Comparison of ENCODE assay signal across 8 mouse cellular contexts in genomic region chr15:85672931-85673330, GRCm38 (mm10).
DNase-seq lines count a peak whose midpoint lies in the region; ATAC-seq and TF ChIP-seq lines count a peak whose summit lies in the region.

No protein-coding gene starts in this region.

- no peak for TF ChIP-seq CTCF in bone marrow macrophage, adult 2 months (IDR thresholded peaks at IDR 0.05; ENCODE audit: low read depth, low read length)

- peak overlapping the region; percentile 95 for H3K4me3 ChIP-seq in kidney, embryonic 15.5 days (replicated peaks)
- H3K4me3 ChIP-seq in bone marrow macrophage, adult 2 months (ENCODE audit: insufficient read depth, low read length), result peak overlapping the region; percentile 91
- peak overlapping the region; percentile 93 for H3K4me3 ChIP-seq in forebrain, embryonic 14.5 days (ENCODE audit: low read depth, low read length)
- peak overlapping the region; percentile 69 for H3K4me3 ChIP-seq in midbrain, embryonic 12.5 days

- DNase-seq in kidney, adult 8-10 months, result no peak
- DNase-seq in forebrain, embryonic 14.5 days (ENCODE audit: low spot score), result no peak
- DNase-seq in left cerebral cortex, postnatal 25 days (ENCODE audit: low spot score in 2 of 2), result no peak
- no peak for DNase-seq in c-Kit-positive CD71-positive TER-119-positive erythroid progenitor cells, embryonic 14.5 days (ENCODE audit: low spot score)

- H3K4me1 ChIP-seq in kidney, embryonic 15.5 days, result peaks cover 62% of the 10 kb centered on the region
- peaks cover 18% of the 10 kb centered on the region for H3K4me1 ChIP-seq in bone marrow macrophage, adult 2 months (ENCODE audit: control insufficient read depth, insufficient read depth, low read length)
- peaks cover 54% of the 10 kb centered on the region for H3K4me1 ChIP-seq in forebrain, embryonic 14.5 days (ENCODE audit: control insufficient read depth, insufficient read depth, low read length)
- peaks cover 13% of the 10 kb centered on the region for H3K4me1 ChIP-seq in midbrain, embryonic 12.5 days

- H3K9me3 ChIP-seq in kidney, embryonic 15.5 days (replicated peaks), result no peaks in the 10 kb centered on the region
- no peaks in the 10 kb centered on the region for H3K9me3 ChIP-seq in forebrain, embryonic 14.5 days (replicated peaks; ENCODE audit: control insufficient read depth, low read length)
- H3K9me3 ChIP-seq in midbrain, embryonic 12.5 days, result no peaks in the 10 kb centered on the region

- ATAC-seq in kidney, embryonic 15.5 days (replicated peaks; ENCODE audit: low FRiP score), result no peak
- no peak for ATAC-seq in forebrain, embryonic 14.5 days
- ATAC-seq in midbrain, embryonic 12.5 days (ENCODE audit: low FRiP score, low read depth), result no peak
- ATAC-seq in erythroblast, adult 5-6 weeks (replicated peaks; ENCODE audit: low FRiP score, poor library complexity, severe bottlenecking), result no peak

- H3K36me3 ChIP-seq in kidney, embryonic 15.5 days, result peaks cover 26% of the 10 kb centered on the region
- peaks cover 21% of the 10 kb centered on the region for H3K36me3 ChIP-seq in forebrain, embryonic 14.5 days (ENCODE audit: control insufficient read depth, insufficient read depth, low read length)
- no peaks in the 10 kb centered on the region for H3K36me3 ChIP-seq in midbrain, embryonic 12.5 days

- H3K4me2 ChIP-seq in kidney, embryonic 15.5 days, result peak overlapping the region; percentile 73
- H3K4me2 ChIP-seq in forebrain, embryonic 14.5 days (ENCODE audit: low read length), result peak overlapping the region; percentile 85
- H3K4me2 ChIP-seq in midbrain, embryonic 12.5 days (replicated peaks), result peak overlapping the region; percentile 81

- no peaks in the 10 kb centered on the region for H3K27me3 ChIP-seq in kidney, embryonic 15.5 days
- H3K27me3 ChIP-seq in forebrain, embryonic 14.5 days (replicated peaks; ENCODE audit: control insufficient read depth, insufficient read depth, low read length), result 0 out of 2 replicates have a peak, but pooled peaks cover 4% of the 10 kb centered on the region
- H3K27me3 ChIP-seq in midbrain, embryonic 12.5 days, result peaks cover 97% of the 10 kb centered on the region

- peak overlapping the region; percentile 98 for H3K9ac ChIP-seq in kidney, embryonic 15.5 days
- peak overlapping the region; percentile 100 for H3K9ac ChIP-seq in forebrain, embryonic 14.5 days (ENCODE audit: low read length)
- H3K9ac ChIP-seq in midbrain, embryonic 12.5 days (replicated peaks), result peak overlapping the region; percentile 84; the same call in 1 of the 2 replicates

- intact Hi-C loops in left cerebral cortex, postnatal 25 days (cut with DNase I), result loop anchor here (2.0 kb wide), 1 partner anchor 36 kb away; no protein-coding TSS in a partner anchor

- 45% methylated on average over 3 of the region's 3 CpGs for WGBS in kidney, embryonic 15.5 days
- 54% methylated on average over 3 of the region's 3 CpGs for WGBS in forebrain, embryonic 14.5 days
- 67% methylated on average over 3 of the region's 3 CpGs for WGBS in midbrain, embryonic 12.5 days

- TF ChIP-seq POLR2A in bone marrow macrophage, adult 2 months (IDR thresholded peaks at IDR 0.05; ENCODE audit: borderline replicate concordance, low read depth, low read length), result no peak

- H3K27ac ChIP-seq in kidney, embryonic 15.5 days, result no peak overlapping the region
- H3K27ac ChIP-seq in bone marrow macrophage, adult 2 months (ENCODE audit: insufficient read depth, low read depth, low read length), result no peak overlapping the region
- H3K27ac ChIP-seq in forebrain, embryonic 14.5 days (ENCODE audit: low read depth, low read length), result peak overlapping the region; percentile 50; the same call in 1 of the 2 replicates
- no peak overlapping the region for H3K27ac ChIP-seq in midbrain, embryonic 12.5 days (replicated peaks)
